Mouse (Mus musculus) liver, postnatal 0 days (tissue): ENCODE results near the gene Plekha7.

Experiments
- CTCF ChIP-seq: sonication (generic); IDR thresholded peaks from 2 replicates; pipeline ENCODE4 v1.5.1; 2016; ENCODE audit warnings: antibody characterized with exemption, low read depth
- EP300 ChIP-seq: IDR thresholded peaks from 2 replicates; pipeline ENCODE4 v1.6.1; 2016; ENCODE audit warnings: antibody characterized with exemption, low read depth, mild to moderate bottlenecking

- TF ChIP-seq CTCF: no peak
- no peak for TF ChIP-seq EP300
Observed at GRCm38 (mm10) chr7:116234287-116234806, 73.8 kb downstream of the Plekha7 start.
